Mouse (Mus musculus) layer of hippocampus, adult 9-10 months (tissue): ENCODE data around the gene Gm13030.
"Not testable (repeated sequence)": the region's sequence is repeated elsewhere in the genome, so short reads cannot be mapped to it uniquely, and the experiment has no call there.

Source experiments
- DNase-seq: peaks from one replicate; pipeline ENCODE4 v3.0.0; 2022; ENCODE audit warnings: low spot score

The Gm13030 gene

GRCm38 (mm10) chr4:138873864-138874263 lies at the start of gene Gm13030:
Gene Gm13030, minus strand, starts transcription at chr4:138873964.
- DNase-seq, result no peak

DNA sequence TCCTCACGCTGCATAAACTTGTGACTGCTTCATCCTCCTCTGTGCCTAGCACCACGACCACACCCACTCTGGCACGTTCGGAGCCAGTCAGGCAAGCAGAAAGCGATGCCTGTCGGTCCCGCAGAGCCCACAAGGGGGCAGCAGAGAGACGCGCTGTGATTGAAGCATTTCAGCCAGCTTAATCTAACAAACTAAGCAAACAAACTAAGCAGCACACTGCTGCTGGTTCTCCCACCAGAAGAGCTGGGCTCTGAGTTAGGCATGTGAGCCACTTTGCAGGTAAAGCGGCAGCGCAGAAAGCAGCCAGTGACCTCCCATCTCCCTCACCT lies 48.3 kb upstream of the Gm13030 start:
- peak; percentile 99 for DNase-seq

- DNase-seq, result no peak
Measured at GRCm38 (mm10) chr4:138921254-138922130, 47.7 kb upstream of the Gm13030 start.

- DNase-seq, result no peak
Measured at GRCm38 (mm10) chr4:138917282-138917681, 43.5 kb upstream of the Gm13030 start.

- DNase-seq, result peak; percentile 95
Measured at GRCm38 (mm10) chr4:138913797-138914196, 40.0 kb upstream of the Gm13030 start, which contains the start of gene Otud3. Gene Otud3, minus strand, starts transcription at chr4:138913945.

GRCm38 (mm10) chr4:138913141-138913787 lies 39.5 kb upstream of the Gm13030 start:
- DNase-seq, result no peak

- no peak for DNase-seq
Measured at GRCm38 (mm10) chr4:138905624-138906337, 32.0 kb upstream of the Gm13030 start.

- no peak for DNase-seq
Measured at GRCm38 (mm10) chr4:138899361-138899760, 25.6 kb upstream of the Gm13030 start.

GRCm38 (mm10) chr4:138893789-138894188 lies 20.0 kb upstream of the Gm13030 start:
- not testable (repeated sequence) for DNase-seq

- no peak for DNase-seq
Measured at GRCm38 (mm10) chr4:138892655-138893054, 18.9 kb upstream of the Gm13030 start.

- DNase-seq, result no peak
Measured at GRCm38 (mm10) chr4:138889635-138890034, 15.9 kb upstream of the Gm13030 start.

- DNase-seq, result no peak
Measured at GRCm38 (mm10) chr4:138889165-138889564, 15.4 kb upstream of the Gm13030 start.

DNA sequence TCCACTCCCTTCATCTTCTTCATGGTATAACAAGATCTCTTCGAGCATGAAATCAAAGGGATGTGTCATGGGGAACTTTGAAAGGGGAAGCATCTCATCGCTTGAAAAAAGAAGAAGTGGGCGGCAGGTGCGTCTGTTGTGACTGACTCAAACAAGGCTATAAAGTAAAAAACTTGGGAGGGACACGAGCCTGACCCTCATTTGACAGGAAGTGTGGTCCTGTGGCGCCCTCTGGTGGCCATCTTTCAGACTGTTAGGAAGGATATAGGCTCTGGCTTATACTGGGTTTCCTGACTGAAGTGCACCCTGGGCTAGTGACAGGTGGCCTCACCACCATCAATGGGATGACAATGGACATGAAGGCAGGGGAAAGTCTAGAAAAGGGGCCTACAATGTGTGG lies 10.5 kb upstream of the Gm13030 start:
- peak; percentile 82 for DNase-seq

- DNase-seq, result no peak
Measured at GRCm38 (mm10) chr4:138882179-138882578, 8.4 kb upstream of the Gm13030 start.

DNA sequence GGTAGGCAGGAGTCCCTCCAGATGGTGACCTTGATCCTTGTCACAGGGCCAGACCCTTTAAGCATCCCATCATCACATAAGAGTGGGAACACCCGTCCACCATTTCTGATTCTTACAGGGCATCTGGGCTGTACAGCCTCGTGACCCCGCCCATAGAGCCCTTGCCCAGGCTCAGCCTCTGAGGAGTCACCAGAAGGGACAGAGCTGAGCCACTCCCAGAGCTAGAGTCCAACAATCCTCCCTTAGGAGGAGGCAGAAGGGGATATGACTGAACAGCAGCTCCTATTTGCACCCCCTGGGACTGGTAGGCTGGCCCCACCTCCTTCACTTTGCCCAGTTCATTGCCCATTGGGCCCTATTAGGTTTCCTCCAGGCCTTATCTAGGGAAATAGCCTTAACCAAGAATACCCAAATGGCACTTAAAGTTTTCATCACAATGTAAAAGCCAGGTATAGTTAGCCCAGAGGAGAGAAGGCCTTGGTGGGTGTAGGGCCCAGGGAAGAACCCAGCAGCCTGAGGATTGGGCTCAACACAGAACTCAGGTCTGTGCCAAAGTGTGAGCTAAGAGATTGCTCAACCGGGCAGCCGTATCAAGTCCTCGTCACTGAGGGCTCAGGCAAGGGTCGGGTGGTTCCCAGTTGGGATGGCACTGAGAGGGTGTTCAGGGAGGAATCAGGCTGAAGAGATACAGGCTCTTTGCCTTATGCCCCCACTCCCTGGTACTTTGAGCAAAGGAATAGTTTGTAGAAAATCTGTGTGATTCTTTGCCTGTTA lies 7.2 kb upstream of the Gm13030 start:
- DNase-seq, result no peak

GRCm38 (mm10) chr4:138879808-138880207 lies 6.0 kb upstream of the Gm13030 start:
- DNase-seq, result no peak

- DNase-seq, result no peak
Measured at GRCm38 (mm10) chr4:138878783-138879182, 5.0 kb upstream of the Gm13030 start.

DNA sequence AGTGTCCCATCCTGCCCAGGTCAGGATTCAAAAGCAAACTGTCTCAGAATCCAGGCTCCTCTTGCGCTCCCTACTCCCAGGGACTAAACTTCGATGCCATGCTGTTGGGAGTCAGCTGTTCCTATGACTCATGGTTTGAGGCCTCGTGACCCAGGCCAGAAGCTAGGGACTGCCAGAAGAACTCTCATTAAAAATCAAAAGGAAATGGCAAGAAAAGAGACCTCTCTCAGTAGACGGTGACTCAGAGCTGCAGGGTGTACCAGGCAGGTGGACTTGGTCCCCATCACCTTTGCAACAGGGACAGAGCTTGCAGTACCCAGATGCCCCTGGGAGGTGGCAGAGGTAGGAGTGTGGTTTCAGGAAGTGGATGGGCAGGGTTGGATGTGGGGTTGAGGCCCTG lies 4.0 kb upstream of the Gm13030 start, which contains the start of gene Pla2g2e:
Gene Pla2g2e (plus strand): TSS at position 212 of the 400 bp plus-strand sequence.
- DNase-seq, result no peak

DNA sequence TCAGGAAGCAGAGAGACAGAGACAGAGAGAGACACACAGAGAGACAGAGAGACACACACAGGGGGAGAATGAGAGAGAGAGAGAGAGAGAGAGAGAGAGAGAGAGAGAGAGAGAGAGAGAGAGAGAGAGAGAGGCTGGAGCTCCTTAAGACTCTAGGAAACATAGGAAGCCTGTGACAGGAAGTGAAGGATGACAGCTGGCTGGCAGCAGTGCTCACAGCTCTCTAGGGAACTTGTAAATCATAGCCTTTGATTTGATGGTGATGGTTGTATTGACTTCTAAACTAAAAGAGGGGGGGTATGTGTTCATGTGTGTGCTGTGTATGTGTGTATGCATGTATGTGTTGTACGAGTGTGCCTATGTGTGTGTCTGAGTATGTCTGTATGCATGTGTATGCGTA lies 2.2 kb upstream of the Gm13030 start:
- DNase-seq, result no peak

DNA sequence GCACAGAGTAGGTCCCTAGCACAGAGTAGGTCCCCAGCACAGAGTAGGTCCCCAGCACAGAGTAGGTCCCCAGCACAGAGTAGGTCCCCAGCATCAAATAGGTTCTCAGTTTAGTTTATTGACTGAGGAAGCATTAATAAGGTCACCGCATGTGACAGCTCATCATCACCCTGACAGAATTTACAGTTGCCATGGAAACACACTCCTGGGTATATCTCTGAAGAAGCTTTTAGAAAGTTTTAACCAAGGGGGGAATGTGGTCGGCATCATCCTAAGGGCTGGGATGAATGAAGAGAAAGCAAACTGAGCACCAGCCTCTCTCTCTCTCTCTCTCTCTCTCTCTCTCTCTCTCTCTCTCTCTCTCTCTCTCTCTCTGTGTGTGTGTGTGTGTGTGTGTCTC lies 1.5 kb upstream of the Gm13030 start:
- not testable (repeated sequence) for DNase-seq

- no peak for DNase-seq
Measured at GRCm38 (mm10) chr4:138868666-138869065, 5.1 kb downstream of the Gm13030 start.

GRCm38 (mm10) chr4:138866413-138866812 lies 7.4 kb downstream of the Gm13030 start:
- DNase-seq, result peak; percentile 85
